Mouse (Mus musculus) gastrocnemius, postnatal 10 days (tissue): ENCODE measurements around the gene Ube2r2. TPM values are rescaled to one million over a fixed set of nuclear protein-coding genes. Genes with fewer than 3 reads are reported as not detected.

Experiments
- DNase-seq: peaks from one replicate; pipeline ENCODE4 v3.0.0; 2021; ENCODE audit warnings: mixed read lengths
- total RNA-seq, 2 experiments: library from RNA; stranded (reverse); gene quantifications; 2 replicates each; pipeline ENCODE4 v1.2.3; 2021

The Ube2r2 gene
- total RNA-seq, 2 experiments from 2014 or later = 85.3 to 85.8 TPM

DNA sequence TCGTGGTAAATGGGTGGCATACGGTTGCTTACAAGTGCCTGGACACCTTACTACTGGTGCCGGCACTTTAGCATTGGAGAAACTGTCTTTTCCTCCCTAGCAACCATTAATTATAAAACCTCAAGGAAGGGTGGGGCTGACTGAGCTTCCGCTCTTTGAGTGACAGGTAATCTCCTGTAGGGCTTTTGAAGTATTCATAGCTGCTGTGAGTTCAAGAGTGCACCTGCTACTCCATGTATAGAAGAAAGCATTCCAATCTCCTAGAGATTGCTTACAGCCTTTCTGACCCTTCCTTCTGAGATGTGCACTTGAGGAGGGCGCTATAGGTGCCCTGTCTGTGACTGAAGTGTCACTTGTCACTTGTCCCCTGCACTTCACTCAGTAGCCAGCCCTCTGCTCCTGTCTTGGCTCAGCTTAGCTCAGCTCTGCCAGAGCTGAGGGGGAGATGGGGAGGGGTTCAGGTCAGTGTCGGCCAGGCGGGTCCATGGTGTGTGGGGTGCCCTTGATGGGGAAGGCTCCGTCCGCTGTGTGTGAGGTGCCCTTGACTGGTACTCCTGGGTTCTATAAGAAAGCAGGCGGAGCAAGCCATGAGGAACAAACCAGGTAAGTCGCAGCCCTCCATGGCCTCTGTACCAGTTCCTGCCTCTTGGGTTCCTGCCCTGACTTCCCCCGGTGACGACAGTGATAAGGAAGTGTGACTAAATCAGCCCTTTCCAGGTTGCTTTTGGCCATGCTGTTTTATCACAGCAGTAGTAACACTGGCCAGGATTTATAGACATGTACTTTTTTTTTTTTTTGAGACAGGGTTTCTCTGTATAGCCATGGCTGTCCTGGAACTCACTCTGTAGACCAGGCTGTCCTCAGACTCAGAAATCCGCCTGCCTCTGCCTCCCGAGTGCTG is 44.5 kb downstream of the Ube2r2 start:
- no peak for DNase-seq

- DNase-seq = no peak
Measured at GRCm38 (mm10) chr4:41189809-41190208, 54.3 kb downstream of the Ube2r2 start.

- DNase-seq = no peak
Measured at GRCm38 (mm10) chr4:41192544-41193512, 57.3 kb downstream of the Ube2r2 start.

- DNase-seq = no peak
Measured at GRCm38 (mm10) chr4:41195328-41195727, 59.8 kb downstream of the Ube2r2 start.

DNA sequence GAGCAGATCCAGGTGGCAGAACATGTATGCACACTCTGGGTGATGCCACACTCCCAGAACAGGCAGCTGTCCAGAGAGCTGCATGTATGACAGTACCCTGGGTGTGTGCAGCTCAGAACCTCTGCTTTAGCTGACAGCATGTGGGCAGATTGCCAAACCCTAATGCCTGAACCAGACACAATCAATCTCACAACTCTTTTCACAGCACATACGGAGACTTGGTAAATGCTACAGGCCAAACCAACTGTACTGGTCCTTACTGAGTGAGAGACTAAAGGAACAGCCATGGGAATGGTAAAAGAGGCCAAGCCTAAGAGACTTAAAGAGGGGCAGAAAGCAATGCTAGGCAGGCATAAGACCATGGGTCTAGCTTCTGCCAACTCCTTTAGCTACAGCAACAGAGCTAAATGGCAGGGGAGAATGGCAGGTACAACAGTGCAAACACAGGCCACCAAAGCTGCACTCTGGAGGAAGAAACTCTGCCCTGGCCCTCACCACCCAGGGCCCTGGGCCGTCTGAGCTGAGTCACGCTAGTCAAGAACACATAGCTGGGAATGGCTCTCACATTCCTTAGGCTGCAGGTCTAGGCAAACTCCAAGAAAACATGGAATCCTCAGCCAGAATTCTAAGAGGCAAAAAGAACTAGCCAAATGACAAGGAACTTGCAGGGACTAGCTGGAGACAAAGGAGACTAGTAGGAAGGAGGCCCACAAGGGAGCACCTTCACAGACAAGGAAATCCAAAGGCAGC is 61.5 kb downstream of the Ube2r2 start:
- peak; percentile 30 for DNase-seq

DNA sequence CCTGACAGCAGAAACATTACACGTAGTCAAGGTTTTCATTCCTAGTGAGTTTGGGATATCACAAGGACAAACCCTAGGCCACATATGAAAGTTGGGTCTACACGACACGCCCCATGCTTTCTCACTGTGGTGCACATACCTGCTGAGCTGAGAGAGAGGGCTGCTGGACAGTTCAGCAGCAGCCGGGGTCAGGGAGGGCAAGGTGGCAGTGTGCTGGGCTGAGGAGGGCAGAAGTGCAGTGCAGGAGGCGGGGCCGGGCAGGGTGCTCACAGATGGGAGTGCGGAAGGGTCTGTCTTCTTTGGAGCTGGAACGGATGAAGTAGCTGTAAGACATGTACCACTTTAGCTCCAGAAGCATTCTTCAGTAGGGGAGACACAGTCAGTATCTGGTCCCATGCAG is 66.6 kb downstream of the Ube2r2 start:
- DNase-seq = no peak

- no peak for DNase-seq
Measured at GRCm38 (mm10) chr4:41205751-41206150, 70.2 kb downstream of the Ube2r2 start.

DNA sequence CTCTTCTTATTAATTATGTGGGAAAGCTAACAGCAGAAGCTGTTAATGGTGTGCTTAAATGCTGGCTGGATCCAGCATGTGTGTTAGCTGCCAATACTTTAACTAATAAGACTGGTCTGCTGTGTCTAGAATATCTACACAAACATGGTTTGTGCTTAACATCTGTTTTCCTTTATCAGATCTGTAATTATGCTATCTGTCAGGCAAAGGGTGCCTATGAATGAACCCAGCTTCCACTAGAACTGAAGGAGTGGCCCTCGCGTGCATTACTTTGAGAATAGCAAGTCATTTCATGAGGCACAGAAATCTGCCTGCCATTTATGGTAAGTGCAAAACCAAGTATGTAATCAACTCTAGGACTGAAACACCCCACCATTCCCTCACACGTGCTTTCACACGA is 72.5 kb downstream of the Ube2r2 start:
- DNase-seq = no peak

- DNase-seq = no peak
Measured at GRCm38 (mm10) chr4:41225412-41225811, 89.9 kb downstream of the Ube2r2 start.

DNA sequence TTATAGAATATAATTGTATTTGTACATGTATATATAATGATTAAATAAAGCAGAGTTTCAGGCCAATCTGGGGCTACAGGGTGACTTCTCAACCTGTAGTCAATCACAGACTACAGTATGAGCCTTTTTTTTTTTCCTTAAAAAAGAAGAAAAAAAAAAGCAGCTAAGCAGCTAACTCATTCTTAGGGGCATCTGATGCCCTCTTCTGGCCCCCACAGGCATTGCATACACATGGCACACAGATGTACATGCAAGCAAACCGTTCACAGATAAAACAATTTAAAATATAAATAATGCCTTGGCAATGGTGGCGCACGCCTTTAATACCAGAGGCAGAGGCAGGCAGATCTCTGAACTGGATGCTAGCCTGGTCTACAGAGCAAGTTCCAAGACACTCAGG is 90.8 kb downstream of the Ube2r2 start:
- DNase-seq = peak; percentile 47

DNA sequence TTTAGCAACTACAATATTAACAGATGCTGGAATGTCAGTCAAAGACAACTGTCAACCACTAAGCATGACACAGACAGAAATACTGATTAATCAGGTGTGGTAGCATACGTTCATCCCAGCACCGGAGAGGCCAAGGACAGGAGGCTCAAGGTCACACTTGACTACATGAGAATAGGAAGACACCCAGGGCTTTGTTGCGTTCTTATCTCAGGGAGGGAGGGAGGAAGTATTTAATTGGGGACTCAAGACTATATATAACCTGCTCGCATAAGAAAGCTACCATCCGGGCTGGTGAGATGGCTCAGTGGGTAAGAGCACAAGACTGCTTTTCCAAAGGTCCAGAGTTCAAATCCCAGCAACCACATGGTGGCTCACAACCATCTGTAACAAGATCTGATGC is 100.1 kb downstream of the Ube2r2 start:
- DNase-seq = no peak

GRCm38 (mm10) chr4:41240916-41241315 is 105.4 kb downstream of the Ube2r2 start:
- no peak for DNase-seq

Other genes with a start within 250 kb of the Ube2r2 start
- gene Spink4, start 215.7 kb upstream of the Ube2r2 start, total RNA-seq = not detected
- 100 to 1,000 TPM; 158 to 160 TPM for gene Bag1, start 187.4 kb upstream of the Ube2r2 start, total RNA-seq
- gene Chmp5, start 187.3 kb upstream of the Ube2r2 start, total RNA-seq = 10 to 100 TPM; 33.0 to 33.9 TPM
- gene Nfx1, start 164.8 kb upstream of the Ube2r2 start, total RNA-seq = 10 to 100 TPM; 23.9 to 33.3 TPM
- 10 to 100 TPM; 10.6 to 11.4 TPM for gene Aqp7, start 87.6 kb upstream of the Ube2r2 start, total RNA-seq
- gene Aqp3, start 37.6 kb upstream of the Ube2r2 start, total RNA-seq = not detected
- gene Nol6, start 11.3 kb upstream of the Ube2r2 start, total RNA-seq = 10 to 100 TPM; 16.9 to 18.8 TPM
- gene Ubap2, start 139.4 kb downstream of the Ube2r2 start, total RNA-seq = 100 to 1,000 TPM; 110 to 113 TPM
- gene Dcaf12, start 179.1 kb downstream of the Ube2r2 start, total RNA-seq = 10 to 100 TPM; 31.8 to 34.1 TPM
- 10 to 100 TPM; 39.9 to 43.7 TPM for gene Ubap1, start 213.3 kb downstream of the Ube2r2 start, total RNA-seq